Mouse (Mus musculus) splenic B cell, adult 2 months (primary cell): ENCODE measurements around the gene Anxa3.
A peak's percentile ranks its signal among the peaks of the same experiment; 100 is the strongest.

ENCODE experiments used
- DNase-seq: peaks from one replicate; pipeline ENCODE4 v3.0.0-alpha.2; 2011; ENCODE audit warnings: low read depth, low spot score
- H3K27me3 ChIP-seq: 2 replicates; pipeline ENCODE4 v1.6.1; 2012; ENCODE audit warnings: mild to moderate bottlenecking, low read length, moderate library complexity, mixed read lengths; ENCODE audit not compliant: control insufficient read depth, poor library complexity, insufficient read depth, severe bottlenecking
- H3K36me3 ChIP-seq: 2 replicates; pipeline ENCODE4 v1.6.1; 2012; ENCODE audit warnings: mild to moderate bottlenecking, low read length, moderate library complexity, mixed read lengths; ENCODE audit not compliant: control insufficient read depth, poor library complexity, insufficient read depth, severe bottlenecking

The Anxa3 gene

GRCm38 (mm10) chr5:96878178-96878577 lies 85.0 kb downstream of the Anxa3 start:
- no peaks in the 10 kb centered on the region for H3K36me3 ChIP-seq
- H3K27me3 ChIP-seq, result no peaks in the 10 kb centered on the region
- DNase-seq, result peak; percentile 85

GRCm38 (mm10) chr5:96878851-96879540 lies 85.9 kb downstream of the Anxa3 start:
- no peaks in the 10 kb centered on the region for H3K36me3 ChIP-seq
- no peaks in the 10 kb centered on the region for H3K27me3 ChIP-seq
- no peak for DNase-seq

- H3K27me3 ChIP-seq, result no peaks in the 10 kb centered on the region
- no peak for DNase-seq
- H3K36me3 ChIP-seq, result no peaks in the 10 kb centered on the region
Measured at GRCm38 (mm10) chr5:96880231-96880630, 87.1 kb downstream of the Anxa3 start.

- H3K27me3 ChIP-seq, result no peaks in the 10 kb centered on the region
- no peaks in the 10 kb centered on the region for H3K36me3 ChIP-seq
- no peak for DNase-seq
Measured at GRCm38 (mm10) chr5:96881118-96881517, 88.0 kb downstream of the Anxa3 start.

DNA sequence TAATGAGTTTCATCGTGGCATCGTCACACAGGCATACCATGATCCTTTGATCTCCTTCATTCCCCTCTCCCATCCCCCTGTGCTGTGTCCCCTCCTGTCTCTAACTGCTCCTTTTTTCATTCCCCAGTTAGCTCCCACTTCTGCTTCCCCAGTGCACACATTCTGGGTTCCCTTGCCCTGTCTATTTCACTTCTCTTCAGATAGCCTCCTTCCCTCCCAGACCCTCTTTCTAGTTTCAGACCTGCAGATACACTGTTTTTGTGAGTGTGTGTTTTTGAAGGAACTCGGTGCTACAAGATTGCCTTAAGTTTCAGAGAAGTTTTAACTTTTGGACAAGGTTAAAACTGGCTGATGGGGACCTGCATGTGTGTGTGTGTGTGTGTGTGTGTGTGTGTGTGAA lies 88.5 kb downstream of the Anxa3 start:
- Histone ChIP-seq H3K36me3 (no peaks in the 10 kb centered on the region), H3K27me3 (no peaks in the 10 kb centered on the region)
- DNase-seq, result no peak

- no peaks in the 10 kb centered on the region for H3K27me3 ChIP-seq
- DNase-seq, result no peak
Measured at GRCm38 (mm10) chr5:96885202-96885601, 92.1 kb downstream of the Anxa3 start.

GRCm38 (mm10) chr5:96888396-96888795 lies 95.3 kb downstream of the Anxa3 start:
- no peak for DNase-seq
- Histone ChIP-seq H3K27me3 (no peaks in the 10 kb centered on the region), H3K36me3 (no peaks in the 10 kb centered on the region)

More at GRCm38 (mm10) chr5:96885202-96885601, 92.1 kb downstream of the Anxa3 start:
- no peaks in the 10 kb centered on the region for H3K36me3 ChIP-seq

DNA sequence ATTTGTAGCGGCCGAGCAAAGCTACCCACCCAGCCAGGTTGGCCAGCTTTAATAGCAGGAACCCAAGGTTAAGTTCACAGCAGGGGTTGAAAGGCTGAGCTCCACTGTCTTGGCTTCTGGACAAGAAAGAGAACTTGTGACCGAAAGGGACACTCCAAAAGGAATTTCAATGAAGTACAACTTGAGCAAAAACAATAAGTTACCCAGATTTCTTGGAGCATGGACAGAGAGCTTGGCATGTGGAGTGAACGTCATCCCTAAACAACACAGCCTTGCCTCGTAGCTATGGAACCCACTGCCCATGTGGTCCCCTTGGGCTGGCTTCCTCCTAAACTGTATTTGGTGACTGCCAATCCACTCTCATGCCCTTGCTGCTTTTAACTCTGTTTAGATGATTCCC lies 97.2 kb downstream of the Anxa3 start:
- DNase-seq, result no peak
- no peaks in the 10 kb centered on the region for H3K27me3 ChIP-seq
- H3K36me3 ChIP-seq, result no peaks in the 10 kb centered on the region
